Mouse (Mus musculus): ENCODE data around the gene Spef2. TPM values are rescaled to one million over a fixed set of nuclear protein-coding genes. Genes with fewer than 3 reads are reported as not detected.
"Not testable (repeated sequence)": the region's sequence is repeated elsewhere in the genome, so short reads cannot be mapped to it uniquely, and the experiment has no call there.

The Spef2 gene
- polyA plus RNA-seq, 1 experiment from 2014 or later, result 1.2 TPM

- no peak overlapping the region for H3K4me3 ChIP-seq
- no peak overlapping the region for H3K4me2 ChIP-seq
- H3K36me3 ChIP-seq (ENCODE audit: poor library complexity, severe bottlenecking), result no peaks in the 10 kb centered on the region
- H3K9me3 ChIP-seq (replicated peaks), result no peaks in the 10 kb centered on the region
- H3K4me1 ChIP-seq, result no peaks in the 10 kb centered on the region
- 92% methylated on average over 7 of the region's 7 CpGs for WGBS
- no peak overlapping the region for H3K9ac ChIP-seq
- no peak overlapping the region for H3K27ac ChIP-seq
- no peaks in the 10 kb centered on the region for H3K27me3 ChIP-seq
- ATAC-seq, result no peak
Measured at GRCm38 (mm10) chr15:9572664-9573063, 176.0 kb downstream of the Spef2 start.

- Histone ChIP-seq H3K4me2 (no peak overlapping the region), H3K9me3 (replicated peaks) (no peaks in the 10 kb centered on the region), H3K4me1 (no peaks in the 10 kb centered on the region), H3K27me3 (no peaks in the 10 kb centered on the region), H3K9ac (no peak overlapping the region), H3K27ac (no peak overlapping the region), H3K36me3 (ENCODE audit: poor library complexity, severe bottlenecking) (no peaks in the 10 kb centered on the region), H3K4me3 (no peak overlapping the region)
- no peak for ATAC-seq
- 91% methylated on average over 2 of the region's 2 CpGs for WGBS
Measured at GRCm38 (mm10) chr15:9571896-9572295, 176.8 kb downstream of the Spef2 start.

GRCm38 (mm10) chr15:9567316-9567715, 181.4 kb downstream of the Spef2 start:
- WGBS, result 87% methylated on average over 4 of the region's 4 CpGs
- H3K4me2 ChIP-seq, result no peak overlapping the region
- H3K4me1 ChIP-seq, result no peaks in the 10 kb centered on the region
- no peaks in the 10 kb centered on the region for H3K36me3 ChIP-seq (ENCODE audit: poor library complexity, severe bottlenecking)
- H3K27ac ChIP-seq, result no peak overlapping the region
- ATAC-seq, result no peak
- no peaks in the 10 kb centered on the region for H3K27me3 ChIP-seq
- H3K9me3 ChIP-seq (replicated peaks), result no peaks in the 10 kb centered on the region
- H3K9ac ChIP-seq, result no peak overlapping the region
- H3K4me3 ChIP-seq, result no peak overlapping the region

GRCm38 (mm10) chr15:9565396-9565795, 183.3 kb downstream of the Spef2 start:
- 89% methylated on average over 6 of the region's 6 CpGs for WGBS
- no peak for ATAC-seq
- H3K4me1 ChIP-seq, result no peaks in the 10 kb centered on the region
- no peak overlapping the region for H3K4me3 ChIP-seq
- H3K9me3 ChIP-seq (replicated peaks), result no peaks in the 10 kb centered on the region
- H3K9ac ChIP-seq, result no peak overlapping the region
- H3K27ac ChIP-seq, result no peak overlapping the region
- H3K36me3 ChIP-seq (ENCODE audit: poor library complexity, severe bottlenecking), result no peaks in the 10 kb centered on the region
- H3K4me2 ChIP-seq, result no peak overlapping the region
- H3K27me3 ChIP-seq, result no peaks in the 10 kb centered on the region

GRCm38 (mm10) chr15:9564156-9564555, 184.5 kb downstream of the Spef2 start:
- no peaks in the 10 kb centered on the region for H3K36me3 ChIP-seq (ENCODE audit: poor library complexity, severe bottlenecking)
- no peaks in the 10 kb centered on the region for H3K4me1 ChIP-seq
- no peaks in the 10 kb centered on the region for H3K27me3 ChIP-seq
- no peak overlapping the region for H3K4me2 ChIP-seq
- H3K9me3 ChIP-seq (replicated peaks), result no peaks in the 10 kb centered on the region
- no peak for ATAC-seq
- H3K4me3 ChIP-seq, result no peak overlapping the region
- no peak overlapping the region for H3K27ac ChIP-seq
- H3K9ac ChIP-seq, result no peak overlapping the region
- 82% methylated on average over 3 of the region's 3 CpGs for WGBS

GRCm38 (mm10) chr15:9557264-9557663, 191.4 kb downstream of the Spef2 start:
- not testable (repeated sequence) for H3K9ac ChIP-seq; ATAC-seq; H3K4me3 ChIP-seq; H3K27me3 ChIP-seq; H3K4me2 ChIP-seq; H3K36me3 ChIP-seq (ENCODE audit: poor library complexity, severe bottlenecking); H3K27ac ChIP-seq; H3K4me1 ChIP-seq; H3K9me3 ChIP-seq (replicated peaks)
- 95% methylated on average over 15 of the region's 15 CpGs for WGBS

- no peak overlapping the region for H3K4me2 ChIP-seq
- H3K9me3 ChIP-seq (replicated peaks), result no peaks in the 10 kb centered on the region
- H3K27ac ChIP-seq, result no peak overlapping the region
Measured at GRCm38 (mm10) chr15:9548951-9549350, 199.7 kb downstream of the Spef2 start.

GRCm38 (mm10) chr15:9535200-9535599, 213.5 kb downstream of the Spef2 start:
- Histone ChIP-seq H3K9ac (no peak overlapping the region), H3K27ac (no peak overlapping the region), H3K4me1 (no peaks in the 10 kb centered on the region), H3K4me3 (no peak overlapping the region), H3K36me3 (ENCODE audit: poor library complexity, severe bottlenecking) (no peaks in the 10 kb centered on the region), H3K27me3 (no peaks in the 10 kb centered on the region), H3K9me3 (replicated peaks) (no peaks in the 10 kb centered on the region), H3K4me2 (no peak overlapping the region)
- no peak for ATAC-seq
- 77% methylated on average over 1 of the region's 1 CpGs for WGBS

More at GRCm38 (mm10) chr15:9548951-9549350, 199.7 kb downstream of the Spef2 start:
- no peak overlapping the region for H3K4me3 ChIP-seq
- H3K36me3 ChIP-seq (ENCODE audit: poor library complexity, severe bottlenecking), result no peaks in the 10 kb centered on the region
- no peaks in the 10 kb centered on the region for H3K27me3 ChIP-seq
- no peak overlapping the region for H3K9ac ChIP-seq
- no peaks in the 10 kb centered on the region for H3K4me1 ChIP-seq
- no peak for ATAC-seq
- WGBS, result 95% methylated on average over 2 of the region's 2 CpGs

- Histone ChIP-seq H3K27me3 (no peaks in the 10 kb centered on the region), H3K9ac (no peak overlapping the region), H3K36me3 (ENCODE audit: poor library complexity, severe bottlenecking) (no peaks in the 10 kb centered on the region), H3K4me2 (no peak overlapping the region), H3K4me3 (no peak overlapping the region), H3K9me3 (replicated peaks) (no peaks in the 10 kb centered on the region), H3K4me1 (no peaks in the 10 kb centered on the region), H3K27ac (no peak overlapping the region)
- 92% methylated on average over 3 of the region's 3 CpGs for WGBS
- ATAC-seq, result no peak
Measured at GRCm38 (mm10) chr15:9533356-9533902, 215.2 kb downstream of the Spef2 start.

GRCm38 (mm10) chr15:9530076-9530475, 218.6 kb downstream of the Spef2 start, which contains the start of gene Il7r:
Gene Il7r (minus strand): TSS chr15:9530176.
- Histone ChIP-seq H3K4me1 (no peaks in the 10 kb centered on the region), H3K9me3 (replicated peaks) (no peaks in the 10 kb centered on the region), H3K9ac (no peak within 1 kb of the TSS), H3K4me2 (no peak within 1 kb of the TSS), H3K4me3 (no peak within 1 kb of the TSS), H3K36me3 (ENCODE audit: poor library complexity, severe bottlenecking) (no peaks in the 10 kb centered on the region), H3K27ac (no peak within 1 kb of the TSS), H3K27me3 (no peaks in the 10 kb centered on the region)
- WGBS, result 82% methylated on average over 4 of the region's 4 CpGs
- no peak for ATAC-seq

GRCm38 (mm10) chr15:9529646-9530045, 219.0 kb downstream of the Spef2 start:
- H3K27ac ChIP-seq, result no peak overlapping the region
- ATAC-seq, result no peak
- no peak overlapping the region for H3K4me2 ChIP-seq
- no peak overlapping the region for H3K4me3 ChIP-seq
- H3K36me3 ChIP-seq (ENCODE audit: poor library complexity, severe bottlenecking), result no peaks in the 10 kb centered on the region
- no peak overlapping the region for H3K9ac ChIP-seq
- no peaks in the 10 kb centered on the region for H3K9me3 ChIP-seq (replicated peaks)
- no peaks in the 10 kb centered on the region for H3K27me3 ChIP-seq
- no peaks in the 10 kb centered on the region for H3K4me1 ChIP-seq
- WGBS, result 91% methylated on average over 3 of the region's 3 CpGs

Data from forebrain, embryonic 13.5 days (tissue).